Mouse (Mus musculus): ENCODE measurements around the gene Ppm1j. TPM values are rescaled to one million over a fixed set of nuclear protein-coding genes. Genes with fewer than 3 reads are reported as not detected.

Ppm1j gene
- polyA plus RNA-seq, 1 experiment from 2014 or later, result 0.68 TPM

DNA sequence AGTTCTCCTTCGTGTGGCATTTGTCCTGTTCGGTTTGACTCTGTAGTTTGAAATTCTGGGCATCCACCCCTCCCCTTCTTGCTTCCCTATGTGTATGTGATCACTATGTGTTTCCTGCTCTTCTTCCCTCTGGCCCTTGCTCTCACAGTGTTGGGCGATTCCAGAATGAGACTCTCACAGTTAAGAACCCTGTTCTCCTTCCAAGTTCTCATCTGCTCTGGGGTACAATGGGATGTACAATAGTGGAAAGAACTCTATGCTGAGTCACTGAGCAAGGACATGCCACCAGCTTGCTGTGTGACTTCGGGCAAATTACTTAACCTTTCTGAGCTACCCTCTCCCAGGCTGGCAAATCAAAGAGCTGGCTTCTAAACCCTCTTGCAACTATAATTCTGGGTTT is 13.1 kb upstream of the Ppm1j start:
- H3K27me3 ChIP-seq, result no peaks in the 10 kb centered on the region
- no peak overlapping the region for H3K4me3 ChIP-seq
- H3K9me3 ChIP-seq (replicated peaks), result no peaks in the 10 kb centered on the region
- no peak overlapping the region for H3K4me2 ChIP-seq
- WGBS, result 77% methylated on average over 4 of the region's 4 CpGs
- H3K9ac ChIP-seq, result no peak overlapping the region
- H3K4me1 ChIP-seq, result no peaks in the 10 kb centered on the region
- no peak overlapping the region for H3K27ac ChIP-seq
- ATAC-seq, result no peak
- no peaks in the 10 kb centered on the region for H3K36me3 ChIP-seq (ENCODE audit: poor library complexity, severe bottlenecking)

DNA sequence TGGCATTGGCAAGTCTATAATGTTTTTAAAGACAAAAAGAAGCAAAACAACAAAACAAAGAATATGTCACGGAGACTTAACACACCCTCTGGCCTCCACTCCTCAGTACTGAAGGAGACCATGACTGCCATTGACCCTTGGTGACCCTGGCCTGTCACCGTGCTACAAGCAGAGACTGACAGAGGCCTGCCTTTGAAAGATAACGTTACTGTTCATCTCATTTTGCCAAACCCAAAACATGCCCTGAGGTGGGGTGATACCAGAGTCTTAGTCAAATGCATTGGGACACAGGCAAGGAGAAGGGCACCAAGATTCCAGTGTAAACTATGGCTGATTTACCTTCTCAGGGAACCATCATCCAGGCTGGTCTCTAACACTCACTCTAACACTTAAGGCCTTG is 11.7 kb upstream of the Ppm1j start:
- no peak overlapping the region for H3K9ac ChIP-seq
- no peak for ATAC-seq

GRCm38 (mm10) chr3:104770035-104770434 is 10.8 kb upstream of the Ppm1j start:
- 54% methylated on average over 10 of the region's 10 CpGs for WGBS
- no peak for ATAC-seq

More for the DNA sequence above, 11.7 kb upstream of the Ppm1j start:
- Histone ChIP-seq H3K4me3 (no peak overlapping the region), H3K4me2 (no peak overlapping the region), H3K27me3 (no peaks in the 10 kb centered on the region), H3K4me1 (no peaks in the 10 kb centered on the region), H3K9me3 (replicated peaks) (no peaks in the 10 kb centered on the region), H3K27ac (no peak overlapping the region), H3K36me3 (ENCODE audit: poor library complexity, severe bottlenecking) (no peaks in the 10 kb centered on the region)
- WGBS, result 68% methylated on average over 3 of the region's 3 CpGs

GRCm38 (mm10) chr3:104770918-104771317 is 9.9 kb upstream of the Ppm1j start:
- no peaks in the 10 kb centered on the region for H3K9me3 ChIP-seq (replicated peaks)
- 81% methylated on average over 3 of the region's 3 CpGs for WGBS
- ATAC-seq, result no peak
- H3K4me1 ChIP-seq, result no peaks in the 10 kb centered on the region
- H3K27me3 ChIP-seq, result peaks cover 4% of the 10 kb centered on the region; the same call in 1 of the 2 replicates
- H3K4me2 ChIP-seq, result no peak overlapping the region
- no peak overlapping the region for H3K27ac ChIP-seq
- H3K36me3 ChIP-seq (ENCODE audit: poor library complexity, severe bottlenecking), result no peaks in the 10 kb centered on the region
- no peak overlapping the region for H3K4me3 ChIP-seq
- H3K9ac ChIP-seq, result no peak overlapping the region

More at GRCm38 (mm10) chr3:104770035-104770434, 10.8 kb upstream of the Ppm1j start:
- Histone ChIP-seq H3K4me3 (no peak overlapping the region), H3K36me3 (ENCODE audit: poor library complexity, severe bottlenecking) (no peaks in the 10 kb centered on the region), H3K27ac (no peak overlapping the region), H3K4me1 (no peaks in the 10 kb centered on the region), H3K4me2 (no peak overlapping the region), H3K9ac (no peak overlapping the region), H3K27me3 (no peaks in the 10 kb centered on the region), H3K9me3 (replicated peaks) (no peaks in the 10 kb centered on the region)

DNA sequence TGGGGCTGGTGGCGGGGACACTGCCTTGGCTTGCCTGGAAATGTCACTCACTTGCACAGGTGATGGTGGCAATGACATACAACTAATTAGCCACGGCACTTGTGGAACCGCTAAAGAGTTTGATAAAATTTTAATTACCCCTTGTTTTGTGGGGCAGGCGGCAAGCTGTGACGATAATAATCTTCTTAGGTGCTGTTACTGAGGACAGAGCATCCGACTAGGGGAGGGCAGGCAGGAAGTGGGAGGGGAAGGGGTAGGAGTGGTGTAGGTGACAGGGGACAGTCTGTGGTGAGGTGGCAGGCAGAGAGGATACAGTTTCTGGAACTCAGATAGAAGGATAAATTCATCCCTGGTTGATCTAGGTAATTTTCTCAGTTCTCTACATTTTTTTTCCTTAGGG is 9.4 kb upstream of the Ppm1j start:
- Histone ChIP-seq H3K4me2 (no peak overlapping the region), H3K36me3 (ENCODE audit: poor library complexity, severe bottlenecking) (no peaks in the 10 kb centered on the region), H3K27ac (no peak overlapping the region), H3K4me3 (no peak overlapping the region), H3K9me3 (replicated peaks) (no peaks in the 10 kb centered on the region), H3K4me1 (no peaks in the 10 kb centered on the region), H3K27me3 (peaks cover 10% of the 10 kb centered on the region), H3K9ac (no peak overlapping the region)
- WGBS, result 51% methylated on average over 6 of the region's 6 CpGs
- no peak for ATAC-seq

GRCm38 (mm10) chr3:104773301-104773700 is 7.6 kb upstream of the Ppm1j start:
- Histone ChIP-seq H3K9me3 (replicated peaks) (no peaks in the 10 kb centered on the region), H3K9ac (no peak overlapping the region), H3K4me1 (peaks cover 6% of the 10 kb centered on the region; the same call in 1 of the 2 replicates), H3K36me3 (ENCODE audit: poor library complexity, severe bottlenecking) (no peaks in the 10 kb centered on the region), H3K4me2 (no peak overlapping the region), H3K4me3 (no peak overlapping the region), H3K27me3 (peaks cover 28% of the 10 kb centered on the region), H3K27ac (no peak overlapping the region)
- 66% methylated on average over 7 of the region's 7 CpGs for WGBS
- no peak for ATAC-seq

- 2% methylated on average over 20 of the region's 20 CpGs for WGBS
- Histone ChIP-seq H3K36me3 (ENCODE audit: poor library complexity, severe bottlenecking) (no peaks in the 10 kb centered on the region), H3K4me1 (peaks cover 22% of the 10 kb centered on the region), H3K9ac (peak overlapping the region; percentile 34; the same call in 1 of the 2 replicates), H3K4me2 (peak overlapping the region; percentile 61), H3K4me3 (peak overlapping the region; percentile 36), H3K27me3 (peaks cover 68% of the 10 kb centered on the region), H3K27ac (no peak overlapping the region), H3K9me3 (replicated peaks) (no peaks in the 10 kb centered on the region)
- 0 out of 2 replicates have a peak, but pooled peaks have one; percentile 29 for ATAC-seq
Observed at GRCm38 (mm10) chr3:104777342-104777741, 3.5 kb upstream of the Ppm1j start.

GRCm38 (mm10) chr3:104779949-104780348 is 907 bp upstream of the Ppm1j start:
- ATAC-seq, result no peak
- under 1% methylated on average over 7 of the region's 7 CpGs for WGBS

GRCm38 (mm10) chr3:104781471-104781903 is 631 bp downstream of the Ppm1j start, which contains the start of gene Fam19a3:
Fam19a3 (minus strand) TSS chr3:104781840.
- no peak for ATAC-seq
- no peaks in the 10 kb centered on the region for H3K9me3 ChIP-seq (replicated peaks)
- H3K9ac ChIP-seq, result peak within 1 kb of the TSS; percentile 48
- H3K4me3 ChIP-seq, result peak within 1 kb of the TSS; percentile 47
- whole genome bisulfite sequencing, result under 1% methylated on average over 26 of the region's 26 CpGs
- H3K36me3 ChIP-seq (ENCODE audit: poor library complexity, severe bottlenecking), result no peaks in the 10 kb centered on the region
- peaks cover 98% of the 10 kb centered on the region for H3K27me3 ChIP-seq
- peak within 1 kb of the TSS; percentile 86 for H3K4me2 ChIP-seq
- H3K4me1 ChIP-seq, result peaks cover 22% of the 10 kb centered on the region
- no peak within 1 kb of the TSS for H3K27ac ChIP-seq

More at GRCm38 (mm10) chr3:104779949-104780348, 907 bp upstream of the Ppm1j start:
- Histone ChIP-seq H3K27me3 (peaks cover 94% of the 10 kb centered on the region), H3K4me3 (no peak overlapping the region), H3K9ac (no peak overlapping the region), H3K36me3 (ENCODE audit: poor library complexity, severe bottlenecking) (no peaks in the 10 kb centered on the region), H3K4me1 (peaks cover 22% of the 10 kb centered on the region), H3K4me2 (no peak overlapping the region), H3K27ac (no peak overlapping the region), H3K9me3 (replicated peaks) (no peaks in the 10 kb centered on the region)

- Histone ChIP-seq H3K4me3 (peak overlapping the region; percentile 47), H3K9me3 (replicated peaks) (no peaks in the 10 kb centered on the region), H3K27ac (no peak overlapping the region), H3K36me3 (ENCODE audit: poor library complexity, severe bottlenecking) (no peaks in the 10 kb centered on the region), H3K9ac (no peak overlapping the region), H3K27me3 (peaks cover 95% of the 10 kb centered on the region), H3K4me1 (peaks cover 20% of the 10 kb centered on the region), H3K4me2 (peak overlapping the region; percentile 86)
- 12% methylated on average over 12 of the region's 12 CpGs for WGBS
- ATAC-seq, result no peak
Observed at GRCm38 (mm10) chr3:104782061-104782681, 1.3 kb downstream of the Ppm1j start.

- WGBS, result 40% methylated on average over 14 of the region's 14 CpGs
- Histone ChIP-seq H3K27me3 (peaks cover 76% of the 10 kb centered on the region), H3K4me2 (no peak overlapping the region), H3K9ac (no peak overlapping the region), H3K36me3 (ENCODE audit: poor library complexity, severe bottlenecking) (no peaks in the 10 kb centered on the region), H3K9me3 (replicated peaks) (no peaks in the 10 kb centered on the region), H3K4me3 (no peak overlapping the region), H3K27ac (no peak overlapping the region), H3K4me1 (peaks cover 23% of the 10 kb centered on the region)
- no peak for ATAC-seq
Observed at GRCm38 (mm10) chr3:104783971-104784500, 3.2 kb downstream of the Ppm1j start.

DNA sequence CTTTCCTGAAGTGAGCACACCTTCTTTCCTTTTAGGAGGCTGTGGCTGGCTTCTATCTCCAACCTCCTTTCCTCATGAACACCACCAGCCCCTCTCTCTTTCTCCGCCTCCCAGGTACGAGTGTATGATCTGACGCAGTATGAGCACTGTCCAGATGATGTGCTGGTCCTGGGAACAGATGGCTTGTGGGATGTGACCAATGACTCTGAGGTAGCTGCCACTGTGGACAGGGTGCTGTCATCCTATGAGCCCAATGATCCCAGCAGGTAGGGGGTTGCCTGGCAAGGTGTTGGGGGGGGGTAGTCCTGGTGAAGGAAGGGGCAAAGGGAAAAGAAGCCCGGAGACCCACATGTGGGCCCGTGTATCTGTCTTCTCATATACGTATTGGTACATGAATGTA is 4.4 kb downstream of the Ppm1j start:
- no peak overlapping the region for H3K9ac ChIP-seq
- no peaks in the 10 kb centered on the region for H3K36me3 ChIP-seq (ENCODE audit: poor library complexity, severe bottlenecking)
- no peaks in the 10 kb centered on the region for H3K9me3 ChIP-seq (replicated peaks)
- H3K4me3 ChIP-seq, result no peak overlapping the region
- WGBS, result 90% methylated on average over 6 of the region's 6 CpGs
- no peak for ATAC-seq
- H3K27ac ChIP-seq, result no peak overlapping the region
- peaks cover 36% of the 10 kb centered on the region for H3K4me1 ChIP-seq
- peaks cover 64% of the 10 kb centered on the region for H3K27me3 ChIP-seq
- H3K4me2 ChIP-seq, result no peak overlapping the region
